Mouse (Mus musculus) liver, embryonic 14.5 days (tissue): ENCODE data around the gene Mark1. TPM values are rescaled to one million over a fixed set of nuclear protein-coding genes. Genes with fewer than 3 reads are reported as not detected.

Experiments used
- ATAC-seq: fragments of 200-750 bp; cut with Nextera tagmentation; 2 replicates; pipeline ENCODE4 v1.8.0; 2017; ENCODE audit warnings: moderate number of reproducible peaks, mild to moderate bottlenecking, moderate library complexity; ENCODE audit not compliant: insufficient read depth
- DNase-seq, 3 experiments: peaks; one replicate each; pipeline ENCODE4 v3.0.0-alpha.2; 2012 to 2013; ENCODE audit warnings: low read depth in 3 of 3, low spot score in 3 of 3
- H3K27ac ChIP-seq: fragments of 300-500 bp; sonication (generic); 2 replicates; pipeline ENCODE4 v1.5.1; 2014; ENCODE audit warnings: moderate library complexity, mild to moderate bottlenecking, control low read depth, inconsistent platforms
- H3K27me3 ChIP-seq: fragments of 300-500 bp; sonication (generic); 2 replicates; pipeline ENCODE4 v1.6.1; 2014; ENCODE audit warnings: mild to moderate bottlenecking, low read length, moderate library complexity; ENCODE audit not compliant: control insufficient read depth, insufficient read depth
- H3K36me3 ChIP-seq: fragments of 300-500 bp; sonication (generic); replicated peaks from 2 replicates; pipeline ENCODE4 v1.6.1; 2014; ENCODE audit warnings: low read depth; ENCODE audit not compliant: control insufficient read depth, insufficient read depth
- H3K4me1 ChIP-seq, 2 experiments: fragments of 200-500 bp in 1 of 2; fragments of 300-500 bp in 1 of 2; sonication (generic) in 1 of 2; replicated peaks; 2 replicates each; pipeline ENCODE4 v1.6.1; 2012 to 2014; ENCODE audit warnings: antibody characterized with exemption in 1 of 2, inconsistent platforms in 1 of 2, low read length in 1 of 2; ENCODE audit not compliant: control insufficient read depth in 2 of 2, insufficient read depth in 2 of 2
- H3K4me2 ChIP-seq: fragments of 300-500 bp; sonication (generic); 2 replicates; pipeline ENCODE4 v1.6.1; 2014; ENCODE audit warnings: low read depth, mild to moderate bottlenecking, control low read depth, moderate library complexity
- H3K4me3 ChIP-seq, 2 experiments: fragments of 200-500 bp in 1 of 2; fragments of 300-500 bp in 1 of 2; sonication (generic) in 1 of 2; 2 replicates each; pipeline ENCODE4 v1.5.1; 2012 to 2014; ENCODE audit warnings: low read depth in 2 of 2, low read length in 2 of 2, mild to moderate bottlenecking in 2 of 2, control low read depth in 1 of 2, inconsistent platforms in 1 of 2, moderate library complexity in 1 of 2; ENCODE audit not compliant: insufficient read depth in 1 of 2
- H3K9ac ChIP-seq: fragments of 300-500 bp; sonication (generic); replicated peaks from 2 replicates; pipeline ENCODE4 v1.6.1; 2014; ENCODE audit warnings: mild to moderate bottlenecking, control low read depth, moderate library complexity
- H3K9me3 ChIP-seq: fragments of 300-500 bp; sonication (generic); 2 replicates; pipeline ENCODE4 v1.6.1; 2016; ENCODE audit warnings: low read length, mixed read lengths; ENCODE audit not compliant: control insufficient read depth
- CTCF ChIP-seq: IDR thresholded peaks from 2 replicates; pipeline ENCODE4 v1.5.1; 2016; ENCODE audit warnings: antibody characterized with exemption, low read depth, control low read depth
- EP300 ChIP-seq: IDR thresholded peaks from 2 replicates; pipeline ENCODE4 v1.6.1; 2016; ENCODE audit warnings: antibody characterized with exemption, low read depth
- WGBS: fragments of 180-500 bp; shearing (Covaris S2); extraction: QIAGEN DNeasy Blood & Tissue Kit; methylation state at CpG from one replicate; pipeline ENCODE4 v1.1.7; 2014; ENCODE audit not compliant: insufficient replicate concordance; 5-methylcytosine and 5-hydroxymethylcytosine counted together
- polyA plus RNA-seq, 2 experiments: library from polyadenylated mRNA; depleted of rRNA in 1 of 2; stranded (reverse) in 1 of 2; unstranded in 1 of 2; fragments of >200 nt; fragmentation: Nextera tagmentation in 1 of 2; extraction: Ambion mirVana in 1 of 2; gene quantifications; 2 replicates each; pipeline versions ENCODE4 v1.2.1 to v1.2.3; 2012 to 2014

Mark1 gene
- polyA plus RNA-seq, 2 experiments = 0.09 to 0.67 TPM

DNA sequence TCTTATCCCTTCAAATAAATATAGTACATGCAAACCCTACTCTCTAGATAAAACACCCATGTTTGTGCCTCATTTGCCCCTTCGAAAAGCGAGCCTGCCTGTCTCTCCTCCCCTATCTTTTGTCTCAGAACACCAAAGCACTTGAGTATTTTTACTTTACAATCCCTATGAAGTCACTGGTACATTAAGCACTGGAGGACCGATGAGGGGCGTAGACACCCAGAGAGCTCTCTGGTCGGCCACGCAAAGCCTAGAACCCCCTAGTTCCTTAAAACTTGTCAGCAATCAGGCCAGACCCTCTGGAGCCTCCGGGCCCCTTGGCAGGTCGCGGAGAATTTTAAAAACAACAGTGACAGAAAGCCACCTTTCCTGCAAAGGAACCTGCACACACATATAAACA is 1.2 kb downstream of the Mark1 start:
- Histone ChIP-seq H3K4me3 (no peak overlapping the region), H3K4me2 (no peak overlapping the region), H3K27ac (no peak overlapping the region), H3K4me1 (no peaks in the 10 kb centered on the region), H3K36me3 (no peaks in the 10 kb centered on the region), H3K9me3 (no peaks in the 10 kb centered on the region), H3K27me3 (peaks cover 46% of the 10 kb centered on the region), H3K9ac (no peak overlapping the region)
- TF ChIP-seq CTCF (no peak), EP300 (no peak)
- WGBS = 48% methylated on average over 9 of the region's 9 CpGs
- no peak for DNase-seq
- ATAC-seq = no peak

DNA sequence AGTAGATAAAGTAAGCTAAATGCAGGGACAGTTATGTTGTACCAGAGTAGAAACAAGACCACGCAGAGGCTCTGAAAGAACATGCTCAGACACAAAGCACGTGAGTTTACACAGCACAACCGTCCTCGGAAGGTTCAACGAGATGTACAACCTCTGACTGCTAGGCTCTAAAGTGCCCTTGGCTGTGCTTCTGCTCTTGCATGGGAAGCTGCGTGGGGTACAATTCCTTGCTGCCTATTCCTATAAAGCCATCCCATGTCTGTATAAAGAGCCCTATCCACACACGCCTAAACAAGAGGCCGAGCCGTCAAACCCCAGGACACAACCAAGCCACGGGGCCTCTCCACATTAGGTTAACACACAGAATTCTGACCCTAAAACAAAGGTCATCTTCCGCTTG is 1.9 kb downstream of the Mark1 start:
- DNase-seq (no peak), ATAC-seq (no peak)
- no peak overlapping the region for H3K27ac ChIP-seq
- no peaks in the 10 kb centered on the region for H3K4me1 ChIP-seq
- WGBS = 68% methylated on average over 11 of the region's 11 CpGs
- H3K4me3 ChIP-seq = no peak overlapping the region
- H3K9ac ChIP-seq = no peak overlapping the region
- TF ChIP-seq CTCF (no peak), EP300 (no peak)
- H3K9me3 ChIP-seq = no peaks in the 10 kb centered on the region
- no peak overlapping the region for H3K4me2 ChIP-seq
- peaks cover 46% of the 10 kb centered on the region for H3K27me3 ChIP-seq
- H3K36me3 ChIP-seq = no peaks in the 10 kb centered on the region

DNA sequence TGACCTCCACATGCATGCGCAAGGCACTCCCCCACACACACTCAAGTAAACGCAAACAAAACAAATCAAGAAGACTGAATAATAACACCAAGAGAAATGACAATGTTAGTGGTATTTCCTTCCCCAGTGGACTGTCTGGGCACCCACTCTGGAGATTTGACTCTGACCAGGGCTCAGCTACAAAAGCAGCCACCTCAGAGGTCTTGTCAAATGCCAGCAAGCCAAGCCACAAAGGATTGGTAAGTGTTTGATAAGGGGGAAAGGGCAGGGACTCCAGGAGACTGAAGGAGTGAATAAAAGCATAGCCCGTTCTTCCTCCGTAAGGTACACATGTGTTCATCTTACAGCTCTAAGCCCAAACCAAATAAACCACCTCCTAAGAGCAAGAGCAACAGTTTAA is 4.0 kb downstream of the Mark1 start:
- no peak for DNase-seq
- no peak overlapping the region for H3K9ac ChIP-seq
- H3K4me1 ChIP-seq = no peaks in the 10 kb centered on the region
- peaks cover 35% of the 10 kb centered on the region for H3K27me3 ChIP-seq
- ATAC-seq = no peak
- H3K9me3 ChIP-seq = no peaks in the 10 kb centered on the region
- 46% methylated on average over 4 of the region's 4 CpGs for WGBS
- no peaks in the 10 kb centered on the region for H3K36me3 ChIP-seq
- H3K27ac ChIP-seq = no peak overlapping the region
- TF ChIP-seq CTCF = no peak
- no peak for TF ChIP-seq EP300
- no peak overlapping the region for H3K4me2 ChIP-seq
- H3K4me3 ChIP-seq = no peak overlapping the region

DNA sequence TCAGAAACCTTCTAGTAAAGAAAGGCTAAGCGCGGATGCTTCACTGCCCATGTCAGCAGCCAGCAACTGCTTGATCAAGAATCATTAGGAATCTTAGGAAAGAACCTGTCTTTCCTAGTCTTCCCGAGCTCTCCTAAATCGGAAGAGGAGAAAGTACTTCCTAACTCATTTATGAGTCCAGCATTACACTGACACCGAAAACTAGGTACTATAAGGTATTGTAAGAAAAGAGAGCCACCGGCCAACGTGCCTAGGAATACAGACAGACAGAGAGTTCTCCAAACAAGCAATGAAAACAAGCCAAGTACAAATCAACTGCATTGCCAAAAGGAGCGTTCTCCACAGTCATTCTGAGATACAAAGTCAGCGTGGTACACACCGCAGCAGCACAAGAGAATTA is 8.2 kb downstream of the Mark1 start:
- Histone ChIP-seq H3K9ac (no peak overlapping the region), H3K27ac (no peak overlapping the region), H3K27me3 (no peaks in the 10 kb centered on the region), H3K9me3 (no peaks in the 10 kb centered on the region), H3K4me1 (no peaks in the 10 kb centered on the region), H3K36me3 (no peaks in the 10 kb centered on the region), H3K4me2 (no peak overlapping the region), H3K4me3 (no peak overlapping the region)
- WGBS = 75% methylated on average over 10 of the region's 10 CpGs
- no peak for TF ChIP-seq EP300
- TF ChIP-seq CTCF = no peak
- no peak for ATAC-seq
- no peak for DNase-seq

DNA sequence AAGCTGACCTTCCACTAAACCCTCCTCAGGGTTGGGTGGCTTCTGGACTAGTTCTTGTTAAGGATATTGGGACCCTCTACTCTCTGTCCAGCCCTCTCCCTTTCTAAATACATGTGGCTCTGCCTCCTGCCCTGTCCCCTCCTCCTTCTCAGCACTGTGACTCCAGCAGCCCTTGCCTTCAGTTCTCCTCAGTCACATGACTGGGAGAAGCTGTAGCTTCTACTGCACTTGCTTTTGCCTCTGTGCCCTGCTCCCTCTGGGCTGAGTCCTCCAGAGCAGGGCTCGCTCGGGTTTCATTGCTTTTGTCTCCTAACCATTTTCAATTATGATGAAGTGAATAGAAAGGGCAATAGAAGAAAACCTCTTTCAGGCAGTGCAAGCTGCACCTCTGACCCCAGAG is 12.6 kb downstream of the Mark1 start:
- 52% methylated on average over 2 of the region's 2 CpGs for WGBS
- no peaks in the 10 kb centered on the region for H3K36me3 ChIP-seq

DNA sequence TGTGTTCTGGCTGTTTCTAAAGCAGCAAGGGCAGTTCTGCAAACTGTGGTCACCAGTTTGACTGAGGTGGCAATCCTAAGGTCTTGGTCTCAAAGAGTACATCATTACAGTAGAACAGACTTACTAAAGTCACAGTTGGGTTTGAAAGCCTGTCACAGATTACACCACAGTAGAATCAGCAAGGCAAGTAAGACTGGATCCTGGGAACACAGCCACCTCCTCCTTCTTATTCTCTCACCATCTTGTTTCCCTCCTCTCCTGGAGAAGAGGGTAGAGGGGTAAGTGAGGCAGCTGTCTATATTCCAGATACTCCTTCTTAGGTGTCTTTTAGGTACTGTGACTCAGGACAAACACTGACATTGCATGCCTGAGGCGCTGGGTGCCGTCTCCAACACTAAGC is 14.6 kb downstream of the Mark1 start:
- no peak for DNase-seq
- WGBS = 71% methylated on average over 2 of the region's 2 CpGs
- TF ChIP-seq EP300 = no peak
- no peak for TF ChIP-seq CTCF
- Histone ChIP-seq H3K9me3 (no peaks in the 10 kb centered on the region), H3K27ac (no peak overlapping the region), H3K4me3 (no peak overlapping the region), H3K4me1 (no peaks in the 10 kb centered on the region), H3K36me3 (no peaks in the 10 kb centered on the region), H3K9ac (no peak overlapping the region), H3K27me3 (no peaks in the 10 kb centered on the region), H3K4me2 (no peak overlapping the region)
- ATAC-seq = no peak

More for the DNA sequence above, 12.6 kb downstream of the Mark1 start:
- no peak for TF ChIP-seq EP300
- TF ChIP-seq CTCF = no peak
- H3K9me3 ChIP-seq = no peaks in the 10 kb centered on the region
- no peak overlapping the region for H3K9ac ChIP-seq
- H3K4me2 ChIP-seq = no peak overlapping the region
- no peak for DNase-seq
- no peaks in the 10 kb centered on the region for H3K27me3 ChIP-seq
- H3K4me1 ChIP-seq = no peaks in the 10 kb centered on the region
- H3K27ac ChIP-seq = no peak overlapping the region
- no peak overlapping the region for H3K4me3 ChIP-seq
- ATAC-seq = no peak
